Mouse (Mus musculus) gonadal fat pad, adult 2 months (tissue): ENCODE data around the gene Cyfip2. TPM values are rescaled to one million over a fixed set of nuclear protein-coding genes. Genes with fewer than 3 reads are reported as not detected.

ENCODE experiments used
- DNase-seq: peaks from one replicate; pipeline ENCODE4 v3.0.0-alpha.2; 2012; ENCODE audit warnings: low read depth
- polyA plus RNA-seq: library from polyadenylated mRNA; depleted of rRNA; stranded (reverse); fragments of >200 nt; gene quantifications from 2 replicates; pipeline ENCODE4 v1.2.3, GENCODE M21; 2012

Gene Cyfip2
- polyA plus RNA-seq, 1 experiment, result 1.5 TPM

- no peak for DNase-seq
Observed at GRCm38 (mm10) chr11:46276778-46277177, 35.9 kb downstream of the Cyfip2 start.

GRCm38 (mm10) chr11:46276168-46276567, 36.5 kb downstream of the Cyfip2 start:
- DNase-seq, result no peak

- no peak for DNase-seq
Observed at GRCm38 (mm10) chr11:46275302-46275701, 37.4 kb downstream of the Cyfip2 start.

GRCm38 (mm10) chr11:46273969-46274368, 38.7 kb downstream of the Cyfip2 start:
- no peak for DNase-seq

- no peak for DNase-seq
Observed at GRCm38 (mm10) chr11:46272058-46272681, 40.5 kb downstream of the Cyfip2 start.

- DNase-seq, result no peak
Observed at GRCm38 (mm10) chr11:46269893-46270292, 42.8 kb downstream of the Cyfip2 start.

GRCm38 (mm10) chr11:46269391-46269790, 43.3 kb downstream of the Cyfip2 start:
- DNase-seq, result no peak

GRCm38 (mm10) chr11:46268991-46269390, 43.7 kb downstream of the Cyfip2 start:
- DNase-seq, result no peak

GRCm38 (mm10) chr11:46265031-46265786, 47.5 kb downstream of the Cyfip2 start:
- DNase-seq, result no peak

- DNase-seq, result no peak
Observed at GRCm38 (mm10) chr11:46264584-46264983, 48.1 kb downstream of the Cyfip2 start.

- DNase-seq, result no peak
Observed at GRCm38 (mm10) chr11:46263291-46263690, 49.4 kb downstream of the Cyfip2 start.

- DNase-seq, result no peak
Observed at GRCm38 (mm10) chr11:46262854-46263253, 49.8 kb downstream of the Cyfip2 start.

- DNase-seq, result no peak
Observed at GRCm38 (mm10) chr11:46258749-46259148, 53.9 kb downstream of the Cyfip2 start.

- DNase-seq, result no peak
Observed at GRCm38 (mm10) chr11:46258207-46258606, 54.5 kb downstream of the Cyfip2 start.

GRCm38 (mm10) chr11:46255291-46255690, 57.4 kb downstream of the Cyfip2 start:
- no peak for DNase-seq

- peak; percentile 2 for DNase-seq
Observed at GRCm38 (mm10) chr11:46251994-46252393, 60.7 kb downstream of the Cyfip2 start.

GRCm38 (mm10) chr11:46248352-46248751, 64.3 kb downstream of the Cyfip2 start:
- DNase-seq, result no peak

- no peak for DNase-seq
Observed at GRCm38 (mm10) chr11:46246393-46246792, 66.3 kb downstream of the Cyfip2 start.

- DNase-seq, result no peak
Observed at GRCm38 (mm10) chr11:46245926-46246325, 66.7 kb downstream of the Cyfip2 start.

- no peak for DNase-seq
Observed at GRCm38 (mm10) chr11:46244731-46245604, 67.7 kb downstream of the Cyfip2 start.

- DNase-seq, result no peak
Observed at GRCm38 (mm10) chr11:46241985-46242384, 70.7 kb downstream of the Cyfip2 start.

- DNase-seq, result no peak
Observed at GRCm38 (mm10) chr11:46241150-46241673, 71.4 kb downstream of the Cyfip2 start.
